Mouse (Mus musculus): ENCODE measurements around the gene Pcnp. TPM values are rescaled to one million over a fixed set of nuclear protein-coding genes. Genes with fewer than 3 reads are reported as not detected.
A peak's percentile ranks its signal among the peaks of the same experiment; 100 is the strongest.
"Not testable (repeated sequence)": the region's sequence is repeated elsewhere in the genome, so short reads cannot be mapped to it uniquely, and the experiment has no call there.

The Pcnp gene
- polyA plus RNA-seq, 1 experiment from 2014 or later: 352 TPM

- Histone ChIP-seq H3K4me1 (peaks cover 13% of the 10 kb centered on the region), H3K27ac (replicated peaks) (no peak overlapping the region; the same call in 1 of the 2 replicates), H3K36me3 (no peaks in the 10 kb centered on the region), H3K4me3 (no peak overlapping the region), H3K27me3 (ENCODE audit: low read depth, poor library complexity, severe bottlenecking) (peaks cover 15% of the 10 kb centered on the region), H3K9me3 (replicated peaks) (no peaks in the 10 kb centered on the region)
- no peak for DNase-seq (ENCODE audit: low spot score)
- 57% methylated on average over 11 of the region's 11 CpGs for WGBS
Measured at GRCm38 (mm10) chr16:56062981-56063380, 33.4 kb upstream of the Pcnp start.

- DNase-seq (ENCODE audit: low spot score): no peak
- 80% methylated on average over 7 of the region's 7 CpGs for WGBS
- Histone ChIP-seq H3K27ac (replicated peaks) (no peak overlapping the region), H3K27me3 (ENCODE audit: low read depth, poor library complexity, severe bottlenecking) (peaks cover 17% of the 10 kb centered on the region), H3K36me3 (no peaks in the 10 kb centered on the region), H3K4me3 (no peak overlapping the region), H3K4me1 (peaks cover 22% of the 10 kb centered on the region), H3K9me3 (replicated peaks) (no peaks in the 10 kb centered on the region)
Measured at GRCm38 (mm10) chr16:56061995-56062594, 32.6 kb upstream of the Pcnp start.

DNA sequence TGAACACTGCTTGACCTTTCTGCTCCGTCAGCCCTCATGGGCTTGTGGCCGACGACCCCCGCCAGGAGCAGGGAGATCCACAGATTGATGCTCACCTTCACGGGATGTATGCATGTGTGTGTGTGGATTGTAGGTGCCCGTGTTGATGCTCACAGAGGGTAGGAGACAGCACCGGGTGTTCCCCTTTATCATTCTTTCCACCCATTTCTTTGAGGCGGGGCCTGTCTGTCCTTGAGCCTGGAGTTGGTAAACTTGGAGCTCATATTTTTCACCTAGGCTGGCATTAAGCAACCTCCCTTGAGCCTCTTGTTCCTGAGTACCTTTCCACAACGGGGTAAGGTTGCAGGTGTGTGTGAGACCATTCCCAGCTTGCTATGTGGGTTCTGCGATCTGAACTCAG, 28.6 kb upstream of the Pcnp start:
- Histone ChIP-seq H3K27me3 (ENCODE audit: low read depth, poor library complexity, severe bottlenecking) (peaks cover 30% of the 10 kb centered on the region), H3K4me1 (peaks cover 29% of the 10 kb centered on the region), H3K36me3 (no peaks in the 10 kb centered on the region), H3K9me3 (replicated peaks) (no peaks in the 10 kb centered on the region), H3K4me3 (no peak overlapping the region), H3K27ac (replicated peaks) (peak overlapping the region; percentile 72)
- DNase-seq (ENCODE audit: low spot score): no peak
- WGBS: 67% methylated on average over 10 of the region's 10 CpGs

GRCm38 (mm10) chr16:56056944-56057590, 27.5 kb upstream of the Pcnp start:
- H3K27ac ChIP-seq (replicated peaks): peak overlapping the region; percentile 72; the same call in 1 of the 2 replicates
- WGBS: 31% methylated on average over 7 of the region's 7 CpGs
- no peaks in the 10 kb centered on the region for H3K36me3 ChIP-seq
- DNase-seq (ENCODE audit: low spot score): peak; percentile 76
- H3K27me3 ChIP-seq (ENCODE audit: low read depth, poor library complexity, severe bottlenecking): peaks cover 27% of the 10 kb centered on the region
- H3K9me3 ChIP-seq (replicated peaks): no peaks in the 10 kb centered on the region
- peaks cover 24% of the 10 kb centered on the region for H3K4me1 ChIP-seq
- no peak overlapping the region for H3K4me3 ChIP-seq

- 88% methylated on average over 3 of the region's 3 CpGs for WGBS
- no peak for DNase-seq (ENCODE audit: low spot score)
- Histone ChIP-seq H3K4me1 (peaks cover 24% of the 10 kb centered on the region), H3K27me3 (ENCODE audit: low read depth, poor library complexity, severe bottlenecking) (peaks cover 18% of the 10 kb centered on the region), H3K36me3 (no peaks in the 10 kb centered on the region), H3K4me3 (no peak overlapping the region), H3K9me3 (replicated peaks) (no peaks in the 10 kb centered on the region), H3K27ac (replicated peaks) (no peak overlapping the region)
Measured at GRCm38 (mm10) chr16:56055911-56056310, 26.4 kb upstream of the Pcnp start.

GRCm38 (mm10) chr16:56048038-56048437, 18.5 kb upstream of the Pcnp start, which contains the start of gene Senp7:
Gene Senp7 (plus strand): TSS chr16:56048338.
- H3K36me3 ChIP-seq; H3K27me3 ChIP-seq (ENCODE audit: low read depth, poor library complexity, severe bottlenecking); H3K4me3 ChIP-seq; H3K27ac ChIP-seq (replicated peaks); H3K9me3 ChIP-seq (replicated peaks); H3K4me1 ChIP-seq; DNase-seq (ENCODE audit: low spot score): not testable (repeated sequence)
- WGBS: no CpG with 5 or more reads among the region's 4 CpGs

- Histone ChIP-seq H3K27me3 (ENCODE audit: low read depth, poor library complexity, severe bottlenecking) (no peaks in the 10 kb centered on the region), H3K9me3 (replicated peaks) (no peaks in the 10 kb centered on the region), H3K36me3 (peaks cover 26% of the 10 kb centered on the region), H3K4me3 (peak overlapping the region; percentile 90), H3K4me1 (peaks cover 17% of the 10 kb centered on the region), H3K27ac (replicated peaks) (peak overlapping the region; percentile 94)
- no peak for DNase-seq (ENCODE audit: low spot score)
- WGBS: 35% methylated on average over 8 of the region's 8 CpGs
Measured at GRCm38 (mm10) chr16:56038090-56038489, 8.6 kb upstream of the Pcnp start.

GRCm38 (mm10) chr16:56037138-56038010, 7.8 kb upstream of the Pcnp start, which contains the start of gene Trmt10c:
Gene Trmt10c (minus strand): TSS chr16:56037819.
- peak; percentile 94 for DNase-seq (ENCODE audit: low spot score)
- Histone ChIP-seq H3K4me3 (peak within 1 kb of the TSS; percentile 90), H3K4me1 (peaks cover 17% of the 10 kb centered on the region), H3K36me3 (peaks cover 33% of the 10 kb centered on the region), H3K9me3 (replicated peaks) (no peaks in the 10 kb centered on the region), H3K27me3 (ENCODE audit: low read depth, poor library complexity, severe bottlenecking) (no peaks in the 10 kb centered on the region), H3K27ac (replicated peaks) (peak within 1 kb of the TSS; percentile 94)
- 1% methylated on average over 63 of the region's 63 CpGs for WGBS

DNA sequence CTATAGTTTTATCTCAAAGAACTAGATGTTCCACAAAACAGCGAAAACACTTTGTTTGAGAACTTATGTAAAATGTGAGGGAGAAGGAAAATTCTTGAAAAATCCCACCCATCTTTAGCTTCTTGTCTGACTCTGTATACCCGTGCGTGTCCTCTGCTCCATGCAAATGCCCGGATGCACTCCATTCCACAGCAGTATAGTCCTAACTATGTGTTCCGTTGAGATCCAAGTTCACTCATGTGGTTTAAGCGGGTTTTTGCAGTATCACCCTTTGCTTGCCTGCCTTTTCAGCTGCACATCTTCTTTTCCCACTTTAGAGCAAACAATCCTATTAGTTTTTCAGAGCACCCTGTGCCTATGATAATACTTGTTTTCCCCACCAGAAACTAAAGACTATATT, 7.0 kb upstream of the Pcnp start:
- WGBS: 67% methylated on average over 6 of the region's 6 CpGs
- DNase-seq (ENCODE audit: low spot score): peak; percentile 10
- H3K27me3 ChIP-seq (ENCODE audit: low read depth, poor library complexity, severe bottlenecking): no peaks in the 10 kb centered on the region
- H3K4me3 ChIP-seq: peak overlapping the region; percentile 90
- no peaks in the 10 kb centered on the region for H3K9me3 ChIP-seq (replicated peaks)
- peaks cover 41% of the 10 kb centered on the region for H3K36me3 ChIP-seq
- no peak overlapping the region for H3K27ac ChIP-seq (replicated peaks)
- H3K4me1 ChIP-seq: peaks cover 17% of the 10 kb centered on the region

GRCm38 (mm10) chr16:56034566-56034965, 5.0 kb upstream of the Pcnp start:
- H3K27ac ChIP-seq (replicated peaks): no peak overlapping the region
- H3K9me3 ChIP-seq (replicated peaks): no peaks in the 10 kb centered on the region
- H3K4me3 ChIP-seq: no peak overlapping the region
- DNase-seq (ENCODE audit: low spot score): no peak
- no peaks in the 10 kb centered on the region for H3K27me3 ChIP-seq (ENCODE audit: low read depth, poor library complexity, severe bottlenecking)
- H3K4me1 ChIP-seq: peaks cover 29% of the 10 kb centered on the region
- WGBS: 98% methylated on average over 6 of the region's 6 CpGs
- H3K36me3 ChIP-seq: peaks cover 41% of the 10 kb centered on the region

DNA sequence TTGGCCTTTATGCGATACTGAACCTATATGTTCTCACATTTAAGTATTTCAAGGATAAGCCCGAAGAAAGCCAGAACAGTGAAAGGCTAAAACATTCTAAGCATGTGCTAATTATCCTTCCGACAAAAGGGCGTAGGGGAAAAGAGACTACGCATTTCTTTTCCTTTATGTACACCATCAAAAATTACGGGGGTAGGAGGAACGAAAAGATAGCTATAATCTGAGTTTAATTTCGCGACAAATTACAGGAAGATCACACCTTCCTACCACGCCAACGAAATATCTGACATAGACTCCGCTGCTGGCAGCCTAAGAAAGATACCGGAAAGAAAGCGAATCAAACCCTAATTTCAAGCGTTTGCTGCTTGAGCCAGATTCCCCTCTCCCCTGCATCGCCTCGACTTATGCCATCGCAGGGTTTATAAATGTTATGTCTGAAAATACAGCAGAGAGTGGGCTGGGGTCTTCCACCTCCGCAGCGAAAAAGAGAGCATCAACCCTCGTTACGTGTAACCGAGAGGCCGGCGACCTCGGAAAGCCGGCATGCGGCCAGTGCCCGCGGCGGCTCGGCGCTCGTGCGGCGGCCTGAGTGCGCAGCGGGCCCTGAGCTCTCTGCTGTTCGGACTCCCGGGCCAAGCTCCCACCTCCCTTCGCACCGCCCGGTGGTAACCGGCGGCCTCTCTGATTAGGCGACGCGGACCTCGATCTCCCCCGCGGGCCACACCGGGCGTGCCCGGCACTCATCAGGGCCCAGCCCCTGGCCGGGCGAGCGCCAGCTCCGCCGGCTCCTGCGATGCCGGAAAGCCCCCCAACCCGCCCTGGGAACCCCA, 602 bp downstream of the Pcnp start:
- DNase-seq (ENCODE audit: low spot score): no peak
- under 1% methylated on average over 62 of the region's 62 CpGs for WGBS
- Histone ChIP-seq H3K4me1 (peaks cover 24% of the 10 kb centered on the region), H3K27me3 (ENCODE audit: low read depth, poor library complexity, severe bottlenecking) (no peaks in the 10 kb centered on the region), H3K27ac (replicated peaks) (peak overlapping the region; percentile 97), H3K36me3 (peaks cover 53% of the 10 kb centered on the region), H3K4me3 (peak overlapping the region; percentile 91), H3K9me3 (replicated peaks) (no peaks in the 10 kb centered on the region)
